Mouse (Mus musculus) left cerebral cortex, postnatal 4 days (tissue): ENCODE results near the gene Dnajb1. TPM values are rescaled to one million over a fixed set of nuclear protein-coding genes. Genes with fewer than 3 reads are reported as not detected.
A peak's percentile ranks its signal among the peaks of the same experiment; 100 is the strongest.
"Not testable (repeated sequence)": the region's sequence is repeated elsewhere in the genome, so short reads cannot be mapped to it uniquely, and the experiment has no call there.

Experiments
- DNase-seq: peaks from one replicate; pipeline ENCODE4 v3.0.0-alpha.2; 2022
- intact Hi-C: fragments of 180-260 bp; cut with DNase I; formaldehyde crosslinking; loops from one replicate; pipeline ENCODE4 v1.15.1; 2025
- total RNA-seq, 2 experiments: library from RNA; stranded (reverse); gene quantifications; 2 replicates each; pipeline ENCODE4 v1.2.3; 2021

Dnajb1 gene
- total RNA-seq, result 10 to 100 TPM; 35.3 to 35.9 TPM

DNA sequence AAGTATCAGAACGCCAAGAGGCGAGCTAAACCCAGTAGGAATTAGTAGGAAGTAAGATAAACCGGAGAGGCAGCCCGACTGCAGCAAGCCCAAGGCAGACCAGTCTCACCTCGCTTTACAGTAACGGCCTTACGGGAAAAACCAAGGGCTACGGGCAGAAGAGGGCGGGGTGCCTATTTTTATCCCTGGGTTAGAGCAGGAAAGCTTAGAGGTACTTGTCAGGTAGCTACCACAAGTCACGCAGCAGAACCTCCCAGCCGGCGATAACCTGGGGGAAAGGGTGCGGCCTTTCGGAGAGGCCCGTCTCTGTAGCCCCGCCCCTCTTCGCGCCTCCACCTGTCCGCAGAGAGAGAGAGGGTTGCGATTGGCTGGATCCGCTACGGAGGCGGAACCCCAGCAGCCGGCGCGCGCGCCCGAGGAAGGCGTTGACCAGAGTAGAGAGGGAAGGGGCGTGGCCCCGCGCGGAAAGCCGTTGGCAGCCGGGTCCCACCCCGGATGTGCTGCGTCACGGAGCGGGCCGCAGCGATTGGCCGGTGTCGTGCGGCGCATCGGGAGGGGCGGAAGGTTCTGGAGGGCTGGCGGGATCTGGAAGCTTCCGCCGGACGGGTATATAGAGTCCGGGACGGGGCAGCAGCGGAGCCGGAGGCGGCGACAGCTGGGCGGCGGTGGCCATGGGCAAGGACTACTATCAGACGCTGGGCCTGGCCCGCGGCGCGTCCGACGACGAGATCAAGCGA is at the start of gene Dnajb1, which contains the start of gene Tecr:
Dnajb1 (plus strand) TSS at position 533 of the 737 bp plus-strand sequence.
Tecr (minus strand) TSS at position 311 of the 737 bp plus-strand sequence.
- DNase-seq, result peak; percentile 99
- intact Hi-C loops, result no loop called here

GRCm38 (mm10) chr8:83562669-83563068 is 45.3 kb upstream of the Dnajb1 start:
- intact Hi-C loops, result no loop called here

DNA sequence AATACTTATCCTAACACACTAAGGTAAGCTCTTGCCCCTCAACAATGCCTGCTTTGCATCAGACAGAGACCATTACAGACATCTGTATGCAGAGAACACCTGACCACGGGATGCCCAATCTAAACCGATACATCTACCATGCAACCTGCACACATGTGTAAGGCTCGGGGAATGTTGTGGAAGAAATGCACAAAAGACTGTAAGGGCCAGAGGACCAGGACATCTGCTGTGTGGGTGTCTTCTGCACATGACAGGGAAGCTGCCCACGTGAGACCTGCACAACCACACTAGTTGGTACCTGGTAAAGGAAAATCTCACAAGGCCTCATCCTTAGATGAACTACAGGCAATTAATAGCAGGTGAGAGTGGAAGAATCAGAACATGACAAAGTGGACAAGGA is 44.7 kb upstream of the Dnajb1 start:
- intact Hi-C loops, result no loop called here
- no peak for DNase-seq

More at GRCm38 (mm10) chr8:83562669-83563068, 45.3 kb upstream of the Dnajb1 start:
- DNase-seq, result no peak

DNA sequence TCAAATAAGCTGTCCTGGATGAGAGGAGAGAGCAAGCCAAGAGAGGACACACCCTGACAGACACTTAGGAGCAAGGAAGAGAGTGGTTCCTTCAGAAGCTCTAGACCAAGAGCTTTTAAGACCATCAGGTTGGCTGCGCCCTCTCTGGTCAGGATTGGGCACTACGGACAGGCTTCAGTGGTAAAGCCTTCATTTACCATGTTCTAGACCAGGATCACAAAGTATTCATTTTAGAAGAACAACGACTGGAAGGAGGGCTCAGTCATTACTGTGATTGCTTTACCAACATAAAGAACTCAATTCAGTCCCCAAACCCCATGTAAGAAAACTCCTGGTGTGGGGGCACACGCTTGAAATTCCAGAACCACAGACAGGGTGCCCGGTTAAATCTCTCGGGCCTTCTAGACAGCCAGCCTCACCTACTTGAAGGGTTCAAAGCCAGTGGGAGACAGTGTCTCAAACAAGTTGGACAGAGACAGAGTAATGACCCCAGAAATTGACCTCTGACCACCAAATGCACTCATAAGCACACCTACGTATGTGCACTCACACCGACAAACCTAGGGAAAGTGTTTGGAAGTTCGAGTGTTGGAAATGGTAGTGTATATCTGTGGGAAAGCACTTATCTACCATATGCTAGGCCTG is 42.1 kb upstream of the Dnajb1 start:
- intact Hi-C loops, result no loop called here
- DNase-seq, result no peak

DNA sequence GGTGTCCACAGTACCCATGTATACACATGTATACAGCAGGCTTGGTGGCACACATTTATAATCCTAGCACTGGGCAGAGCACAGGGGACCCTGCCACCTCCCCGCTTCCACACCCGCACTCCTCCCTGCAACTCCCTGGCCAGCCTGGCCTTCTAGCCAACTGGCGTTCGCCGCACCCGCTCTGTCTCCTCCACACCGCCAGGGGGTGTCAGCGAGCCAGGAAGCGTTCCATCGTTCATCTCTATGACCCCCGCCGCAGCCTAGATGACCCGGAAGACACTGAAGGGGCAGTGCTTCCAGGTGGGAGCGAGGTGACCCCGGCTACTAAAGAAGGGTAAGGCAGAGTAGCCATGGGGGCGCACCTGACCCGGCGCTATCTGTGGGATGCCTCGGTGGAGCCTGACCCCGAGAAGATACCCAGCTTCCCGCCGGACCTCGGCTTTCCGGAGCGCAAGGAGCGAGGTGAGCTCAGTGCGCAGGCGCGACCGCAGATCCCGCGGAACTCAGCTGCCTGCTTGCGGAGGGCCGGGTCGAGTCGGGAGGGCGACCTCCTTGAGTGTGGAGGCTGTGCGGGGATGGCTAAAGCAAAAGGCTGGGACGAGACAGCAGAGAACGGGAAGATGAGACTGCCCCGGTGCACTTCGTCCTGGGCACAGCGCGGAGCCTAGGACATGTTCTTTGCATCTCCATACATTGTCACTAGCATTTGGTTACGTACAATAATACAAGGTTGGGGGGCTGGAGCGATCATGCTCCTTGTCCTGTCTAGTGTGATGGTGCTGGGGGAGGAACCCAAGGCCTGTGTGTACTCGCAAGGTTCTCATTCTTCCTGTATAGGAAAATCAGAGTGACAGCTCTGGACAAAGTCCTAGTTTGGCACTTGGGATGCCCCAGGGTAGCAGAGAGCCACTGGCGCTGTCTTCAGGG is 41.3 kb upstream of the Dnajb1 start, which contains the start of gene Ndufb7:
Ndufb7 (plus strand) TSS at position 203 of the 927 bp plus-strand sequence.
- intact Hi-C loops, result no loop called here
- DNase-seq, result peak; percentile 97

- DNase-seq, result no peak
- intact Hi-C loops, result no loop called here
Observed at GRCm38 (mm10) chr8:83567668-83568067, 40.3 kb upstream of the Dnajb1 start.

DNA sequence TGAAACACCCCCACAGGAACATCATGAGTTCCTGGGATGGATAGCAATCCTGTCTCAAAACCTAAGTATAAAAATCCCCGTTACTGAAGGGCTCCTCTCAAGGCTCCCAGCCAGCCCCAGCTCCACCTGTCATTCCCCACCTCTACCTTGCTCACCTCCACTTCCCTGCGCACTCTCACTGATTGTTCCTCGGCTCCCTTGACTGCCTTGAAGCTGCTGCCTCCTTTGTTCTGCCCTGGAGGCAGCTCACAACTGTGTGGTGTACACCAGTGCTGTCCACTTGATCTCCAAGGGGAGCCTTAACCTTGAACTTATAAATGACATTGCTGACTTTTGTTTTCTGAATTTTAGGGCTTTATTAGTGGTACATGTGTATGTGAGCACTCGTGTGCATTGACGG is 39.9 kb upstream of the Dnajb1 start:
- DNase-seq, result no peak
- intact Hi-C loops, result no loop called here

- intact Hi-C loops, result no loop called here
- no peak for DNase-seq
Observed at GRCm38 (mm10) chr8:83568755-83569154, 39.2 kb upstream of the Dnajb1 start.

GRCm38 (mm10) chr8:83569165-83569564 is 38.8 kb upstream of the Dnajb1 start:
- intact Hi-C loops, result no loop called here
- no peak for DNase-seq

- no peak for DNase-seq
- intact Hi-C loops, result no loop called here
Observed at GRCm38 (mm10) chr8:83570272-83571000, 37.6 kb upstream of the Dnajb1 start.

- intact Hi-C loops, DNase-seq: not testable (repeated sequence)
Observed at GRCm38 (mm10) chr8:83571001-83571340, 37.0 kb upstream of the Dnajb1 start.

DNA sequence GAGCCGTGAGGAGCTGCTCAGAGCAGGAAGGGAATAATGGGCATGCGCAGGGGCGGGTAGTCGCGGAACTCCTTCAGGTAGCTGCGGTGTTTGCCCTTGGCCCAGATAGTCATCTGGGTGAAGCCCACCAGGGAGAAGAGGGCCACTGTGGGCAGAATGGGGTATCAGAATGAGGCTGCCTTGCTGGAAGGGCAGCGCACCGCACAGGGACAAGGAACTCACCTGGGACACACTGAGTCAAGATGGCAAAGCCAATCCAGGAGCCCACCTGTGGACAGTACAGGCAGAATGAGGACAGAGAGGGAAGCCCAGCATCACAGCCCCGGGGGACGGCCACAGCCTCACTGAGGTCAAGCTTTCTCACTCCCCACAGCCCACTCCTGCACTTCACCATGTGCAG is 36.2 kb upstream of the Dnajb1 start:
- DNase-seq, result no peak
- intact Hi-C loops, result no loop called here

GRCm38 (mm10) chr8:83572246-83572812 is 35.7 kb upstream of the Dnajb1 start:
- no peak for DNase-seq
- intact Hi-C loops, result no loop called here

DNA sequence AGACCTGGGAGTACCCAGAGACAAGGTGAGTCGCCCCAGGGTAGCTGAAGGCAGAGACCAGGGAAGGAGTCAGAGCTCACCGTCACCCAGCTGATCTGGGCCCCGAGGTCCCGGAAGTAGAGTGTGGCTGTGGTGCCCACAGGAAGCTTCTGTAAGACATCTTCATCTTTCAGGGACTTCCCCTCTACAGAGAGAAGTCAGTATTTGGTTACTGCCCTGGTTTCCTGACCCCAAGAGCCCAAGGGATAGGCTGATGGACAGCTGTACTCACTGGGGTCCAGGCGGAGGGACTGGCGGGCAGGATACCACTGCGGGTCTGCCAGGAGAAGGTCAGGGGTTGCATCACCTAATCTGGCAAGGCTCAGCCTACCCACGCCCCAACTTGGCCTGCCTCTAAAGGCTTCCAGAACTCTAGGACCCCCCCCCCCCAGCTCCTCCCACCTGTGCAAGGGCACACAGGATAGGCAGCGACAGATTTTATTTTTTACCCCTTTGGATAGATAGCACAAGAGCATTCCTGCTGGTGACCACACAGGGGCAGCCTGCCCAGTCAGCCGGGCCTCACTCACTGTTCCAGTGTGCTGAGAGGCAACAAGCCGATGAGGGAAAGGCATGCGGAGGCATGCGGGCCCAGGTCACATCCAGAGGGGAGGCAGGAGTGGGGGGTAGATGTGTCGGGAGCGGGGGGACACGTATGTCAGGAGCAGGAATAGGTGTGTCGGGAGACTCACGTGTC is 34.7 kb upstream of the Dnajb1 start:
- DNase-seq, result no peak
- intact Hi-C loops, result no loop called here

DNA sequence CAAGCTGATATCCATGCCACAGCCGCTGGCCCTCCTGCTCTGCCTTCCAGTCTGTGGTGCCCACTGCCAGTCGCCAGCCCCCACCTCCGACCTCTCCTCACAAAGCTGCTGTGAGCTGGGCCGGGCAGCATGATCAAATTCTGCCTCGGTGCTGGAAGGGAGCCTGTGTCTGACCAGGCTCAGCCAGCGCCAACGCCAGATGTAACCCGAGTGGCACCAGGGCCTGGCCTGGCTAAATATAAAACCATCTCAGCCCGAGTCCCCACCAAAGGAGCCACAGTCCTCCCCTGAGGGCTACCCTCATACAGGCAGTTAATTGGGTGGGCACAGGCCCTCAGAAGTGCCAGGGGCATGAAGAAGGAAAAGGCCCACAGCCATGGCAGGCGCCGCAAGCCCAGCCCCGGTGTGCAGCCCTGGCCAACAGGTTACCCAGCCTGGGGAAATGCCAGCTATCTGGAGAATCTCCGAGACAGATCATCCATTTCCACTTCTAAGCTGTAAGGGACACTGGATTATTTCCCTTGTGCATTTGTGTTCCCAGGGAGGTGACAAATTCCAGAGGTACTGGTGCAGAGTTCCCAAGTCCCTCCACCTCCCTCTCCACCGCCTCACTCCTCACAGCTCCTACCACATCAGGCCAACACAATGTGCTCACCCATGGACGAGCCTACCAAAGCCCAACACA is 33.2 kb upstream of the Dnajb1 start:
- intact Hi-C loops, result no loop called here
- DNase-seq, result no peak

GRCm38 (mm10) chr8:83575561-83576515 is 32.2 kb upstream of the Dnajb1 start:
- intact Hi-C loops, result no loop called here
- DNase-seq, result no peak

- no peak for DNase-seq
- intact Hi-C loops, result no loop called here
Observed at GRCm38 (mm10) chr8:83576516-83576895, 31.5 kb upstream of the Dnajb1 start.

GRCm38 (mm10) chr8:83576921-83577320 is 31.1 kb upstream of the Dnajb1 start:
- intact Hi-C loops, result no loop called here
- no peak for DNase-seq
